Mouse (Mus musculus): ENCODE results near the gene Bicd2.
"Not testable (repeated sequence)": the region's sequence is repeated elsewhere in the genome, so short reads cannot be mapped to it uniquely, and the experiment has no call there.

- not testable (repeated sequence) for TF ChIP-seq GATA1 (IDR thresholded peaks at IDR 0.05; ENCODE audit: borderline replicate concordance, low read length); FLI1 (IDR thresholded peaks at IDR 0.05; ENCODE audit: low read length)
Measured at GRCm38 (mm10) chr13:49370916-49371315, 29.5 kb downstream of the Bicd2 start.

Data from megakaryocyte, embryonic 14.5 days (primary cell).